Mouse (Mus musculus): ENCODE data around the gene C030005K15Rik. TPM values are rescaled to one million over a fixed set of nuclear protein-coding genes. Genes with fewer than 3 reads are reported as not detected.

The C030005K15Rik gene
- polyA plus RNA-seq, 1 experiment from 2014 or later, result not detected

DNA sequence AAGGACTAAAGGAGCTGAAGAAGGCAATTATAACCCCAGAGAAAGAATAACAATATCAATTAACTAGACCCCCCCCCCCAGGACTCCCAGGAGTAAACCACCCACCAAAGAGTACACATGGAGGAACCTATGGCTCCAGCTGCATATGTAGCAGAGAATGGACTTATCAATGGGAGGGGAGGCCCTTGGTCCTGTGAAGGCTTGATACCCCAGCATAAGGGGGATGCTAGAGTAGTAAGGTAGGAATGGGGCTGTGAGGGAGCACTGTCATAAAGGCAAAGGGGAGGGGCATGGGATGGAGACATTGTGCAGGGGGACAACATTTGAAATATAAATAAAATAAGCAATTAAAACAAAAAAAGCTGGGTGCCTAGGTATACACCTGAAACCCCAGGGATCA, 24.2 kb downstream of the C030005K15Rik start:
- Histone ChIP-seq H3K27ac (no peak overlapping the region), H3K9me3 (no peaks in the 10 kb centered on the region), H3K4me2 (no peak overlapping the region), H3K4me3 (no peak overlapping the region), H3K4me1 (replicated peaks) (no peaks in the 10 kb centered on the region), H3K36me3 (no peaks in the 10 kb centered on the region), H3K27me3 (no peaks in the 10 kb centered on the region), H3K9ac (no peak overlapping the region)
- no peak for ATAC-seq (ENCODE audit: low FRiP score)

DNA sequence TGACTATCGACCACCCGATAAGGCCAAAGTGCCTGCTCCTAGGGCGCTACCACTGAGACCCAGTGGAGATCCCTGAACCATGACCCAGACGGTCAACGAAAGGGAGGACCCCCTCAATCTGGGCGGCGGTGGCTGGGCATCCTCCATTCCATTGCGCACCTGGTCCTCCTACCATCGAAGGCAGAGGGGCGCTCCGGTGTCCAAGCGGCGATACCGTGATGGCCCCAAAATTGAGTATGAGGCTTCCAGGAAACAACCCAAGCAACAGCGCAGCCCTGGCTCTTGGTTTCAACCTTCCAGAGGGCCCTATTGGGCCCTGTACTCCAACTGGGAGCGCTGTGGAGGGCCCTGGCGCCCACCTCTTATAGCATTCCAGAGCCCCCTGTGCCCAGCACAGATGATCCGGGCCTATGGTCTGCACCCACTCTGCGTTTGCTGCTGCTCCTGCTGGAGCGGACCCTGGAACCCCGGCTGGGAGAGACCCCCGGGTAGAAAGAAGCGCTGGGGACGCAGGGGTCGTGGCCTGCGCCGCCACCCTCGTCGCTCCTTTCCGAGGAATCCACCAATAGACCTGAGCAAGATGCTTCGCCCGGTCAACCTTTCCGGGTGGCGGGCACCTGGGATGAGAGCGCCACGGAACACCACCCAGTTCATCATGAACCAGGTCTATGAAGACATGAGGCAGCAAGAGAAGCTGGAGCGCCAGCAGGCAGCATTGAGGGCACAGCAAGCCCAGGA, 33.0 kb downstream of the C030005K15Rik start:
- ATAC-seq (ENCODE audit: low FRiP score), result no peak
- H3K4me3 ChIP-seq, result no peak overlapping the region
- H3K9me3 ChIP-seq, result 0 out of 2 replicates have a peak, but pooled peaks cover 4% of the 10 kb centered on the region
- H3K27me3 ChIP-seq, result no peaks in the 10 kb centered on the region
- H3K27ac ChIP-seq, result no peak overlapping the region
- H3K36me3 ChIP-seq, result no peaks in the 10 kb centered on the region
- no peak overlapping the region for H3K4me2 ChIP-seq
- WGBS, result 91% methylated on average over 37 of the region's 37 CpGs
- H3K4me1 ChIP-seq (replicated peaks), result no peaks in the 10 kb centered on the region
- H3K9ac ChIP-seq, result no peak overlapping the region

DNA sequence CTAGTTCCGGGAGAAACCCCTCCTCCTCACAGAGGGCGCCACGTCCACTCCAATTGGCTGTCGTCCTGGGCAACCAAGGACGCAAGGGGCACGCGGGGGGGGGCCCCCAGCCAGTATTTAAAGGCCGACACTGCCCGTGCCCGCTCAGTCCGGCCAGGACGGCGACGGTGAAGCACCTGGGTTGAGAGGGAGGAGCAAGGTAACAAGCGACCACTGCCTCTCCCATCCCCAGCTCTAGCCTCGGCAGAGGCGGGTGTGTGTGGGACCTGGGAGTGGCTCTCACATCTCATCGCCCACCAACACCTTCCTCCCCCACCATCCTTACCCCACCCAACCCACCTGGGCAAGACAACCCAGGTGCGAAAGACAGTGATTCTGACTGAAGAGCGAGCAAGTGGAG, 33.6 kb downstream of the C030005K15Rik start, which contains the start of gene Ccer1:
Gene Ccer1 (plus strand): TSS at position 147 of the 400 bp plus-strand sequence.
- Histone ChIP-seq H3K9me3 (0 out of 2 replicates have a peak, but pooled peaks cover 4% of the 10 kb centered on the region), H3K4me3 (no peak within 1 kb of the TSS), H3K9ac (no peak within 1 kb of the TSS), H3K36me3 (no peaks in the 10 kb centered on the region), H3K27ac (no peak within 1 kb of the TSS), H3K4me1 (replicated peaks) (no peaks in the 10 kb centered on the region), H3K27me3 (no peaks in the 10 kb centered on the region), H3K4me2 (no peak within 1 kb of the TSS)
- no peak for ATAC-seq (ENCODE audit: low FRiP score)
- whole genome bisulfite sequencing, result 77% methylated on average over 20 of the region's 20 CpGs

GRCm38 (mm10) chr10:97689425-97689824, 37.1 kb downstream of the C030005K15Rik start:
- Histone ChIP-seq H3K9me3 (0 out of 2 replicates have a peak, but pooled peaks cover 4% of the 10 kb centered on the region), H3K27me3 (no peaks in the 10 kb centered on the region), H3K36me3 (no peaks in the 10 kb centered on the region), H3K9ac (no peak overlapping the region), H3K4me1 (replicated peaks) (no peaks in the 10 kb centered on the region), H3K4me3 (no peak overlapping the region), H3K4me2 (no peak overlapping the region), H3K27ac (no peak overlapping the region)
- 79% methylated on average over 3 of the region's 3 CpGs for WGBS
- ATAC-seq (ENCODE audit: low FRiP score), result no peak

DNA sequence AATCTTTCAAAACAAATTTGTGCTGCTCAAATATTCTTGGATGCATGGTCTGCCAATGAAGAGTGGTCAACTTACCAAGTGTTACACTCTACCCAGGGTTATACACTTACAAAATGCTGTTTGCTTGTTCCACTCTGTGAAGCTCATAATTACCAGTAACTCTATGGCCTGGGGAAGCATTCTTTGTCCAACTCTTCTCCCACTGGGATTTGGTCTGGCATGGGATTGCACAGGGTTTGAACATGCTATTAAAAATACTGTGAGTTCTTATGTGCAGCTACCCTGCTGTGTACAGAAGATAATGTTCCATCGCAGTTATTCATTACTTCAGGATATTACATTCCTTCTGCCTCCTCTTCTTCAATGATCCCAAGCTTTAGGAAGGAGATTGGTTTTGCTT, 39.4 kb downstream of the C030005K15Rik start:
- ATAC-seq (ENCODE audit: low FRiP score), result no peak
- H3K27ac ChIP-seq, result no peak overlapping the region
- no peak overlapping the region for H3K4me3 ChIP-seq
- no peaks in the 10 kb centered on the region for H3K4me1 ChIP-seq (replicated peaks)
- no peaks in the 10 kb centered on the region for H3K27me3 ChIP-seq
- H3K9me3 ChIP-seq, result no peaks in the 10 kb centered on the region
- 73% methylated on average over 1 of the region's 1 CpGs for WGBS
- H3K4me2 ChIP-seq, result no peak overlapping the region
- no peaks in the 10 kb centered on the region for H3K36me3 ChIP-seq
- no peak overlapping the region for H3K9ac ChIP-seq

- no peak for ATAC-seq (ENCODE audit: low FRiP score)
Measured at GRCm38 (mm10) chr10:97682981-97683380, 43.6 kb downstream of the C030005K15Rik start.

More at GRCm38 (mm10) chr10:97682981-97683380, 43.6 kb downstream of the C030005K15Rik start:
- Histone ChIP-seq H3K4me1 (replicated peaks) (no peaks in the 10 kb centered on the region), H3K4me2 (no peak overlapping the region), H3K27me3 (no peaks in the 10 kb centered on the region), H3K4me3 (no peak overlapping the region), H3K9me3 (no peaks in the 10 kb centered on the region), H3K36me3 (no peaks in the 10 kb centered on the region), H3K27ac (no peak overlapping the region), H3K9ac (no peak overlapping the region)

Other genes with a start within 250 kb of the C030005K15Rik start
- gene Dcn, start 247.1 kb downstream of the C030005K15Rik start, polyA plus RNA-seq (2015; fragmentation: Nextera tagmentation; extraction: Ambion mirVana), result 92.2 and 94.0 TPM in 2 replicates
- 58.7 and 64.8 TPM in 2 replicates for gene Lum, start 161.6 kb downstream of the C030005K15Rik start, polyA plus RNA-seq (2015; fragmentation: Nextera tagmentation; extraction: Ambion mirVana)
- not detected in 2 replicates for gene Kera, start 119.9 kb downstream of the C030005K15Rik start, polyA plus RNA-seq (2015; fragmentation: Nextera tagmentation; extraction: Ambion mirVana)
- gene Epyc, start 82.7 kb downstream of the C030005K15Rik start, polyA plus RNA-seq (2015; fragmentation: Nextera tagmentation; extraction: Ambion mirVana), result 0.25 and 0.92 TPM in 2 replicates
- not detected in 2 replicates for gene Ccer1, start 33.7 kb downstream of the C030005K15Rik start, polyA plus RNA-seq (2015; fragmentation: Nextera tagmentation; extraction: Ambion mirVana)

Data from hindbrain, embryonic 13.5 days (tissue).